Mouse (Mus musculus): ENCODE results near the gene 2900011O08Rik.

The 2900011O08Rik gene

GRCm38 (mm10) chr16:14004726-14005125 is 18.3 kb downstream of the 2900011O08Rik start:
- in situ Hi-C loops (cut with MboI, MseI): no loop called here

DNA sequence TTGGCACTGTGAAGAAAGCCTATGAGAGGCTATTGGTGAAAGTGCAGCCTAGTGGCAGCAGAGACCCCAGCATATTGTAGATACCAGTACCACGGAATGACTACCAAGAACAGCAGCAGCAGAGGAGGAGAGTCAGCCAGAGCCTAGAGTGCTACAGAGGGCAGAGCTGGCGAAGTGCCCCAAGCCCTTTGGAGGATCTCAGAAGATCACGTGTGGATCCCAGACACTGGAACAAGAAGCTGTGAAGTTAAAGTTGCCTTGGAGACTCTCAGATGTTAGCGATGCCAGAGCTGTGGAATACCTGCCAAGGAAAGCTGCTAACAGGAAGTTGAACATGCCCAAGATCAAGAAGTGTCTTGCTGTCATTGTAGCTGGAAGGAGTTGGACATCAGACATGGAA is 18.9 kb downstream of the 2900011O08Rik start:
- in situ Hi-C loops (cut with MboI, MseI): no loop called here

GRCm38 (mm10) chr16:14008081-14008480 is 21.7 kb downstream of the 2900011O08Rik start:
- in situ Hi-C loops (cut with MboI, MseI): no loop called here

GRCm38 (mm10) chr16:14008708-14009107 is 22.3 kb downstream of the 2900011O08Rik start:
- in situ Hi-C loops (cut with MboI, MseI): no loop called here

DNA sequence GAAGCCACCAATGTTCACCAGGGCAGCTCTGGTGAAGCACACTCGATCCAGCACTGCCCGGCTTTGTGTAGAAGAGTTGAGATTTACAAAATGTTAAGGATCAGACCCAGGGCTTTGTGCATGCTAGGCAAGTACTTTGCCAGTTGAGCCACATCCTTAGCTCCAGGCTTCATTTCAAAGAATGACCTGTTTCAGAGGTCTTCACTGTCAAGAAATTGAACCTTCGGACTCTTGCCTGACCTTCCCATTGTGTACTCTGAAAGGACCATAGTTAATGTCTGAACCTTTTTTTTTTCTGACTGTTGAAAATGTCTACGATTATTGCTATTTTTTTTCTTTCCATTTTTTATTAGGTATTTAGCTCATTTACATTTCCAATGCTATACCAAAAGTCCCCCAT is 23.6 kb downstream of the 2900011O08Rik start:
- in situ Hi-C loops (cut with MboI, MseI): no loop called here

DNA sequence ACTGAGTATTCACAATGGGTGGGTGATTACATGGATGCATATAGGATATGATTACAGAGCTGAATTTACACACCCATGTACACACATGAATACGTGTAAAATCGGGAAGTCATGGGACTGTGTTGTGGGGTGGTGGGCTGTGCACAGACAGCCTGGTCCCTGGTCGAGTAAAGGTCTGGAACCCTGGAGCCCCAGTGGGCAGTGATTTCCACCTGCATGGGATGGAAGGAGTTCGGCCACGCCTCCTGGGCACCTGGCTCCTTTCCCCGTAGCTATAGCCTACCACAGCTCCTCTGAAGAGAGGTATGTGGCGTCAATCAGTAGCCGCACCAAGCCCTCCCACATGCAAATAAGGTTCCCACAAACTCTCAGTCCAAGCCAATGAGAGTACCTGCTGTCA is 30.9 kb downstream of the 2900011O08Rik start:
- in situ Hi-C loops (cut with MboI, MseI): no loop called here

GRCm38 (mm10) chr16:14021166-14021822 is 34.9 kb downstream of the 2900011O08Rik start:
- in situ Hi-C loops (cut with MboI, MseI): no loop called here

DNA sequence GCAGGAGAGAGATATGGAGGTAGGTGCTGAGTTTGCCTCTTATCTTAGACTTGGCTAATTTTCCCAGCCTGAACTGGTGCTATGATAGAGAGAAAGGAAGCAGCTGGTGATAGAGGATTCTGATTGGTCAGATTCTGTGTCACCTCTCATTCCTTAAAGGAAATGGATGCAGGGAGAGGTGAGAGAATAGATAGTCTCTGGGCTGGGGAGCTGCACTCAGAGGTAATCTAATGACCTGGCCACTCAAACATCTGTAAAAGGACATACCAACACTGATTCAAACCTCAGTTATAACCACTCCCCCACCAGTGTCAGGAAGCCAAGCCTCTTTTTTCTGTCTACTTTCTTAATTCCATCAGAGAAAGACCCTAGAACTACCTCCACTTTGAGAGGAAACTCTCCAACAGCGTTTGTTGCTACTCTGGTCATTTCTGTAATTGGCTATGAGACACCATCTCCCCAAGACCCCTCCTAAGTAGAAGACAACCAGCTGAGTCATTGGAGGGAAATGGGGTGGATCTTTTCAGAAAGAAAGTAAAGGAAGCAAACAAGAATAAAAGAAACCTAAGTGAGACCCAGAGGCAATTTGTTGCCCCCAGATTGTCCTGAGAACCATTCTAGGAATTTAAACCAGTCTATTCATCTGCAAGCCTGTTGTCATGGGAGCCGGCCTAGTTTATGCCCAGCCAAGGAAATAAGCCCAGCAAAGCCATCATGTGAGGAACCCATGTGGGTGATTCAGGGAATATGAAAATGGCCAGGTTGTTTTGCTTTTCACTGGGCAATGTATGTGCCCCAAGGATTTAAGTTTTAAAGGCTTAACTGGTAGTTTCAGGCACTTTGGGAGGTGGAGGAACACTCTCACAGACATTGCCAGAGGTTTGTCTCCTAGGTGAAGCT is 38.9 kb downstream of the 2900011O08Rik start:
- in situ Hi-C loops (cut with MboI, MseI): no loop called here

- in situ Hi-C loops (cut with MboI, MseI): no loop called here
Observed at GRCm38 (mm10) chr16:14029072-14029471, 42.7 kb downstream of the 2900011O08Rik start.

DNA sequence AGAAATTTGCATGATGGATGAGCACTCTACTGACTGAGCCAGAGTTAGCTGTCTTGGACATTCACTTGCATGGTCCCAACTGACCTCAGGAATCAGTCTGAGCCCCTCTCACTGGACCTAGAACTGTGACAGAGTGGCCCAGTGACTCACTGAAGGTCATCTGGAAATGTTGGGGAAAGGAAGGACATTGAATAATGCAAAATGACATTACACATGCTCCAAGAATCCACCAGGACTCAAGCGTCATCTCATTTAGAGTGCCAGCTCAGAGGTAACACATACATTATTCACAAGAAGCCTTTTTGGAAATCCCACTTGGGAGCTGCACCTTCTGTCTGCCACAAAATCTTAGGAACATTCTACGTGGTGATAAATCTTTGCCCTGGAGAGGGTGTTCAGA is 43.4 kb downstream of the 2900011O08Rik start:
- in situ Hi-C loops (cut with MboI, MseI): no loop called here

- in situ Hi-C loops (cut with MboI, MseI): no loop called here
Observed at GRCm38 (mm10) chr16:14030650-14031049, 44.2 kb downstream of the 2900011O08Rik start.

DNA sequence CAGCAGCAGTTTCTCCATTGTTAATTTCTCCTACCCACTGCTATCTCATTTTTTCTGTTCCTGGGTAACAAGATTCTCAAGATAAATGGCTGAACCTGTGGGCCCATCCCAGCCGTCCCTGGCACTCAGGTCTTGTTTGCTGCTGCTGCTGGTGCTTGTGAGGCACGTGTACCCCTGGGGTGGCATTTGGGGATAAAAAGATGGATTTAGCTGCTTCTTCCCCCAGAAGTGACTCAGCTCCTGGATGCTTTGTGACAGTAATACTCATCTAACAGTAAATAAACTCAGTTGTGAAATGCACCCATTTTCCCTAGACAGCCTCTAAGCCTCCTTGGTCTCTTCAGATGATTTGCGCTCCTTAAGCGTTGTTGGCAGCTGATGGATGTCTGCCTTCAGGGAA is 46.7 kb downstream of the 2900011O08Rik start:
- in situ Hi-C loops (cut with MboI, MseI): no loop called here

GRCm38 (mm10) chr16:14042421-14042820 is 56.0 kb downstream of the 2900011O08Rik start:
- in situ Hi-C loops (cut with MboI, MseI): no loop called here

DNA sequence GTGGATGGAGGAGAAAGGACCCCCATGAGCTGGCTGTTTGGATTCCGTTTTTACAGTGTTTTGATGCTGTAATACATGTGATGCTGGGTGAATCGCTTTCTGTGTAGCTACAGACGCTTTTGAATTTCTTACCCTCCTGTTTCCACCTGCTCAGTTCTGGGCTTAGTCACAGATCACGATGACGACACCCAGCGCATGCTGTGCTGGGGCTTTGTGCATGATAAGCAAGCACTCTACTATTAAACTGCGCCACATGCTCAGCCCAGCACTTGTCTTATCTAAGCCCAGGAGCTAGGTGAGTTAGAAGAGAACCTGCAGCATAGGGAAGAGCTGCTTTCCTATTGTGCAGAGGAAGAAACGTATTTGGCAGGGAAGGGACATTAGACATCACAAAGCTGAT is 58.3 kb downstream of the 2900011O08Rik start:
- in situ Hi-C loops (cut with MboI, MseI): no loop called here

GRCm38 (mm10) chr16:14046224-14046756 is 59.9 kb downstream of the 2900011O08Rik start:
- in situ Hi-C loops (cut with MboI, MseI): no loop called here

DNA sequence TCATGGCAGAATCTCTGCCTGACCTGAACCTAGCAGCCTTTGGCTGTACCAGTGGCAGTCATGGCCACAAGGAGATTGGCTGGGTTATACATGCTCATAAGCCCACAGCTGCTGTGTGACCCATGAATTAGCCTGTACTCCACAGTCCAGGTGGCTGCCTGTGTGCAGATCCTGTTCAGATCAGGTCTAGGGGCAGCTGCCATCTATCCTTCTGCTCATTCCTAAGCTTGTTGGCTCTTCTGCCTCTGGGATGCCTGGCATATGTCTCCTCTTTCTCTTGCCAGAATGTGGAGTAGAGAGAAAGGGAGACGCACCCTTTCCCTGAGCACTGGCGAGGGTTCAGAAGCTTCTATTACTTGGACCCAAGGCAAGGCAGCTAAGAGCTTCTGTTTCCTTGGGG is 65.8 kb downstream of the 2900011O08Rik start:
- in situ Hi-C loops (cut with MboI, MseI): no loop called here

DNA sequence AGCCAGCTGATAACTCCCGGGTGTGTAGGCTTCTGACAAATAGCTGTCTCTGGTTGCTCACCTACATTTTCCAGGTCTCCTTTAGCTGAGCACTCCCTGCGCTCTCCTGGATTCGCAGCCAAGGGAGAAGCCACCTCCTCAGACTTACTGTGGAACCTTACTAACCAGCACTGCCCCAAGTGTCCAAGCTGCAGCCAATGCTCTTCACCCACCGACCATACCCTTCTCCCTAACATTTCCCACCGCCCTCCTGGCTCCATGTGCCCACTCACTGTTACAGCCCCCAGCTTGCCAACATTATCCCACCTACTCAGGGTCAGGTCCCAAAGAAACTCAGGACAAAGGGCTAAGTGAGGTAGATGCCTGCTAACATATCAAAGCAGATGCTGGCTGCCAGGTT is 66.7 kb downstream of the 2900011O08Rik start:
- in situ Hi-C loops (cut with MboI, MseI): no loop called here

DNA sequence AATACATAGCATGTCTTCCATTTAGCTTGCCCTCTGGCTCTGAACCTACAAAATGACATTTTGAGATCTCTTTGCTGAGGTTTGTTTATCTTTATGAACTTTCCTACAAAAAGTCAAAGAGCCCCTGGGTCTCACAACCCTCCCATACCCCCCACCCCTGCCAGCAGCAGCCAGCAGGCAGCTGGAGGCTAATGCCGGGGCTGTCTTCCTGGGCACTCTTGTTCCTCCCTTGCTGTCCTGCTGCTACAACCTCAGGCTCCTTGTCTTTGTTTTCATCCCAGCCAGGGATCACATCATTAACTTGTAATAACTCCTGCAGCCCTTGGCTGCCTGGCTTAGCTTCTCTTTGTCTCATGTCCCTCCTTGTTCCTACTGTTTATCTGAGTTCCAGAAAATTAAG is 68.9 kb downstream of the 2900011O08Rik start:
- in situ Hi-C loops (cut with MboI, MseI): no loop called here

GRCm38 (mm10) chr16:14056734-14057133 is 70.3 kb downstream of the 2900011O08Rik start:
- in situ Hi-C loops (cut with MboI, MseI): no loop called here

DNA sequence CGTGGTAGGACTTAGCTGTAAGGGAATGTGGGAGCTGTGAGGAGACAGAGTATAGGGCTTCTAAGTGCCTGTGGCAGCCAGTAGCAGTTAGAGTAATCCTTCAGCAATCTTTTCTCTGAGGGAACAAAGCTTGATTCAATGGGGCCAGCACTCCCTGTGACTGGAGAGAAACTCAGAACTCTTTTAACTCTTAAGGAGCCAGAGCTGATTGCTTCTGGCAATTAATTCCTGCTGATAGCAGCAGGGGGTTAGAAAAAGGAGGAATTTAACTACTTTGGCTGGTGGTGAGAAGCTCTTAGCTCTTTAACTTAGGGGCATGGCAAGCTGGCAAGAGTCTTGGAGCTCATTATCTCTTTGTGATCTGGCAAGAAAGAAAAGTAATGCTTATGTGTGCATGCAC is 72.1 kb downstream of the 2900011O08Rik start:
- in situ Hi-C loops (cut with MboI, MseI): no loop called here

- in situ Hi-C loops (cut with MboI, MseI): no loop called here
Observed at GRCm38 (mm10) chr16:14059118-14059854, 72.9 kb downstream of the 2900011O08Rik start.

- in situ Hi-C loops (cut with MboI, MseI): no loop called here
Observed at GRCm38 (mm10) chr16:14059869-14060268, 73.5 kb downstream of the 2900011O08Rik start.

Data from T-helper 2 cell (primary cell).